Mouse (Mus musculus) retina, postnatal 1 day (tissue): ENCODE results near the gene Prkaca.
A peak's percentile ranks its signal among the peaks of the same experiment; 100 is the strongest.
"Not testable (repeated sequence)": the region's sequence is repeated elsewhere in the genome, so short reads cannot be mapped to it uniquely, and the experiment has no call there.

Experiments used
- DNase-seq: peaks from one replicate; pipeline ENCODE4 v3.0.0-alpha.2; 2012

Gene Prkaca

GRCm38 (mm10) chr8:84003612-84004246 lies 30.9 kb downstream of the Prkaca start:
- DNase-seq, result no peak

GRCm38 (mm10) chr8:84004533-84005201 lies 31.9 kb downstream of the Prkaca start:
- DNase-seq, result peak; percentile 93

- DNase-seq, result not testable (repeated sequence)
Measured at GRCm38 (mm10) chr8:84005502-84005901, 32.7 kb downstream of the Prkaca start.

- peak; percentile 50 for DNase-seq
Measured at GRCm38 (mm10) chr8:84008362-84008761, 35.6 kb downstream of the Prkaca start.

GRCm38 (mm10) chr8:84009876-84010275 lies 37.1 kb downstream of the Prkaca start:
- peak; percentile 87 for DNase-seq

GRCm38 (mm10) chr8:84010625-84011611 lies 38.1 kb downstream of the Prkaca start:
- peak; percentile 84 for DNase-seq

GRCm38 (mm10) chr8:84011705-84012498 lies 39.1 kb downstream of the Prkaca start, which contains the start of gene 2210011C24Rik:
Gene 2210011C24Rik, minus strand, starts transcription at chr8:84012171.
- peak; percentile 32 for DNase-seq

GRCm38 (mm10) chr8:84012499-84013165 lies 39.8 kb downstream of the Prkaca start:
- peak; percentile 56 for DNase-seq

GRCm38 (mm10) chr8:84015833-84016232 lies 43.0 kb downstream of the Prkaca start:
- DNase-seq, result no peak

GRCm38 (mm10) chr8:84019738-84020137 lies 46.9 kb downstream of the Prkaca start:
- no peak for DNase-seq

GRCm38 (mm10) chr8:84021096-84021495 lies 48.3 kb downstream of the Prkaca start, which contains the start of gene Palm3:
Gene Palm3, plus strand, starts transcription at chr8:84021471.
- no peak for DNase-seq

- no peak for DNase-seq
Measured at GRCm38 (mm10) chr8:84021569-84021968, 48.8 kb downstream of the Prkaca start.

GRCm38 (mm10) chr8:84023085-84023484 lies 50.3 kb downstream of the Prkaca start:
- no peak for DNase-seq

- DNase-seq, result no peak
Measured at GRCm38 (mm10) chr8:84023631-84024030, 50.8 kb downstream of the Prkaca start.

GRCm38 (mm10) chr8:84024171-84024570 lies 51.4 kb downstream of the Prkaca start:
- DNase-seq, result peak; percentile 74

- peak; percentile 84 for DNase-seq
Measured at GRCm38 (mm10) chr8:84025863-84026262, 53.1 kb downstream of the Prkaca start.

GRCm38 (mm10) chr8:84027449-84027848 lies 54.7 kb downstream of the Prkaca start:
- no peak for DNase-seq

- DNase-seq, result no peak
Measured at GRCm38 (mm10) chr8:84029272-84029671, 56.5 kb downstream of the Prkaca start.

- DNase-seq, result no peak
Measured at GRCm38 (mm10) chr8:84032777-84033176, 60.0 kb downstream of the Prkaca start.

GRCm38 (mm10) chr8:84038015-84038414 lies 65.2 kb downstream of the Prkaca start:
- no peak for DNase-seq

GRCm38 (mm10) chr8:84039050-84039449 lies 66.3 kb downstream of the Prkaca start:
- peak; percentile 90 for DNase-seq
